Comparison of ENCODE assay signal across 8 mouse cellular contexts in the genomic region with DNA sequence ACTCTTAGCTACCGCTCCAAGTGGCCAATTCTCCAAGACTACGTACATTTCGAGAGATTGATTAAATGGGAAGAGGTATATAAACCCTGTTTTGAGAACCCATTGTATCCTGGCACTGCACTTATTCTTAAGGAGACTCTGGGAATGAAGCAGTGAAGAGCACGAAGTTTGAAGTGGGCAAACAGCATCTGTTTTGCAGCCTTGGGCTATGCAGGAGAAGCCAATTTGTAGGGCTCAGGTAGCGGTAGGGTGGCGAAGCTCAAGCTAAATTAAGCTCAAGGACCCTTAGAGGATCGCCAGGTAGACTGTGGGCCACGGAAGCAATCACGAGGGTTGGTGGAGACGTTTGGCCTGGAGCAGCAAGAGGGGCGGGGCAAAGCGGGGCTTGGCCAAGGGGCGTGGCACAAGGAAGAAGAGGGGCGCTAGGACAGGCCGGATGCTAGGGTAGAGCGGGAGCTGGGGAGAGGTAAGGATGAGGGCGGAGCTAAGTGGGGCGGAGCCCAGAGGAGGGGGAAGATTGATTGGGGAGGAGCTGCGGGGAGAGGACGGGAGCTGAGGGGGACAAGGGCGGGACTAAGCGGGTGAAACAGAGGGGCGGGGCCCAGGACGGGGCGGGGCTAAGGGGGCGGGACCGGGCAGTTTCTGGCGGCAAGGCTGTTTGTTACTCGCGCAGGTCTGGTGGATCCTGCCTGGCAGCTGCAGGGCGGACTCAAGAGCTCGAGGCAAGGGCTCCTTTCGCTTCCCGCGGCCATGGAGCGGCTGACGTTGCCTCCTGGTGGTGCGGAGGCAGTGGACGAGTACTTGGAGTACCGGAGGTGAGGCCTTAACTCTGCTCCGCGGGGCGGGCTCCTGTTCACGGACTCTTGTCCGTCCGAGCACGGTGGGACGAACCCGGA. TPM values are rescaled to one million over a fixed set of nuclear protein-coding genes. Genes with fewer than 3 reads are reported as not detected.
DNase-seq lines count a peak whose midpoint lies in the region; ATAC-seq and TF ChIP-seq lines count a peak whose summit lies in the region.

Gene Fam221a, plus strand, starts transcription at position 581 of the 896 bp plus-strand sequence.

- peak; percentile 98 for ATAC-seq in G1E (ENCODE audit: extremely low read depth, insufficient number of reproducible peaks, low FRiP score, poor library complexity, severe bottlenecking)
- ATAC-seq in forebrain, postnatal 0 days: peak; percentile 96
- peak; percentile 94 to 96 for ATAC-seq in hematopoietic stem cell, adult 5-6 weeks (replicated peaks in 1 of 2; ENCODE audit: insufficient read depth in 1 of 2, low FRiP score in 2 of 2, low TSS enrichment in 1 of 2, low read depth in 1 of 2, poor library complexity in 2 of 2, severe bottlenecking in 2 of 2)
- ATAC-seq in lung, embryonic 16.5 days (ENCODE audit: low read depth): peak; percentile 98

- no peak for TF ChIP-seq CTCF in G1E (IDR thresholded peaks at IDR 0.05; ENCODE audit: low read depth, low read length)
- peak; percentile 55 for TF ChIP-seq CTCF in forebrain, postnatal 0 days (IDR thresholded peaks at IDR 0.05; ENCODE audit: low read depth)

- peaks cover 2% of the 10 kb centered on the region; the same call in 1 of the 2 replicates for H3K27me3 ChIP-seq in G1E (ENCODE audit: insufficient read depth, low read length)
- no peaks in the 10 kb centered on the region for H3K27me3 ChIP-seq in forebrain, postnatal 0 days (ENCODE audit: insufficient read depth, low read length)
- H3K27me3 ChIP-seq in lung, embryonic 16.5 days (ENCODE audit: control insufficient read depth, insufficient read depth, low read depth, low read length): no peaks in the 10 kb centered on the region

- H3K4me2 ChIP-seq in forebrain, postnatal 0 days (ENCODE audit: low read depth): peak within 1 kb of the TSS; percentile 79
- peak within 1 kb of the TSS; percentile 85 for H3K4me2 ChIP-seq in lung, embryonic 16.5 days (ENCODE audit: low read depth, low read length)

- H3K4me1 ChIP-seq in G1E (ENCODE audit: insufficient read depth, low read depth, low read length): peaks cover 16% of the 10 kb centered on the region
- no peaks in the 10 kb centered on the region for H3K4me1 ChIP-seq in forebrain, postnatal 0 days (ENCODE audit: insufficient read depth)
- H3K4me1 ChIP-seq in lung, embryonic 16.5 days (replicated peaks; ENCODE audit: control insufficient read depth, insufficient read depth, low read length): peaks cover 6% of the 10 kb centered on the region

- H3K9me3 ChIP-seq in G1E (replicated peaks): no peaks in the 10 kb centered on the region
- H3K9me3 ChIP-seq in forebrain, postnatal 0 days (ENCODE audit: low read length): no peaks in the 10 kb centered on the region
- no peaks in the 10 kb centered on the region for H3K9me3 ChIP-seq in lung, embryonic 16.5 days (ENCODE audit: control insufficient read depth, low read length)

- H3K4me3 ChIP-seq in G1E (ENCODE audit: low read depth, low read length): peak within 1 kb of the TSS; percentile 72
- peak within 1 kb of the TSS; percentile 54 for H3K4me3 ChIP-seq in forebrain, postnatal 0 days (ENCODE audit: low read depth, low read length)
- H3K4me3 ChIP-seq in lung, embryonic 16.5 days (ENCODE audit: low read length): peak within 1 kb of the TSS; percentile 74

- H3K36me3 ChIP-seq in G1E (replicated peaks): no peaks in the 10 kb centered on the region
- no peaks in the 10 kb centered on the region for H3K36me3 ChIP-seq in forebrain, postnatal 0 days (ENCODE audit: insufficient read depth)
- H3K36me3 ChIP-seq in lung, embryonic 16.5 days (ENCODE audit: control insufficient read depth, insufficient read depth, low read length): no peaks in the 10 kb centered on the region

- H3K27ac ChIP-seq in forebrain, postnatal 0 days (ENCODE audit: low read depth, low read length): 0 out of 2 replicates have a peak within 1 kb of the TSS, but pooled peaks have one; percentile 5
- H3K27ac ChIP-seq in lung, embryonic 16.5 days (ENCODE audit: low read length): peak within 1 kb of the TSS; percentile 92

- peak within 1 kb of the TSS; percentile 59 for H3K9ac ChIP-seq in forebrain, postnatal 0 days
- peak within 1 kb of the TSS; percentile 83 for H3K9ac ChIP-seq in lung, embryonic 16.5 days (ENCODE audit: low read length)

- 4% methylated on average over 47 of the region's 49 CpGs for WGBS in forebrain, postnatal 0 days
- 3% methylated on average over 43 of the region's 49 CpGs for WGBS in lung, embryonic 16.5 days

- DNase-seq in G1E (ENCODE audit: low spot score): peak; percentile 69
- peak; percentile 74 to 85 for DNase-seq in cerebellum, adult 18-20 months
- DNase-seq in forebrain, postnatal 0 days: peak; percentile 81
- DNase-seq in layer of hippocampus, adult 9-10 months (ENCODE audit: low spot score): peak; percentile 10
- peak; percentile 61 for DNase-seq in ovary, postnatal 10 days (ENCODE audit: low spot score)
- DNase-seq in thymus, postnatal 10 days (ENCODE audit: low spot score in 2 of 2): peak; percentile 92 to 96

RNA-seq across cellular contexts. Expression of gene Fam221a, which starts in this region (rescaled TPM):
- total RNA-seq in G1E (2014; fragmentation: Nextera tagmentation) (8.1 and 9.2 TPM in 2 replicates), G1E (2017) (3.0 and 6.0 TPM in 2 replicates)
- 0.37 and 0.68 TPM in 2 replicates for polyA plus RNA-seq in G1E (2012)
- 1.9 and 3.2 TPM in 2 replicates for total RNA-seq in forebrain, postnatal 0 days (2014; rRNA removed)
- polyA plus RNA-seq in forebrain, postnatal 0 days (2015; fragmentation: Nextera tagmentation; extraction: Ambion mirVana): 4.0 and 4.8 TPM in 2 replicates
- 4.2 and 6.9 TPM in 2 replicates for total RNA-seq in hematopoietic stem cell, adult 5-6 weeks (2017)
- polyA plus RNA-seq in lung, embryonic 16.5 days (2015; fragmentation: Nextera tagmentation; extraction: Ambion mirVana): 10.9 and 11.4 TPM in 2 replicates

Comparison
In these comparisons a context has a peak if more than half of its experiments do, and no peak if none do; other contexts are left out.
1. Peak in every context shown above with its lines: DNase-seq, ATAC-seq, H3K4me3 ChIP-seq and H3K27ac ChIP-seq.
2. DNase-seq: peak in every context shown above with its lines; median percentile 94 in thymus, postnatal 10 days; 81 in forebrain, postnatal 0 days; 80 in cerebellum, adult 18-20 months; 69 in G1E; 61 in ovary, postnatal 10 days; 10 in layer of hippocampus, adult 9-10 months.